Mouse (Mus musculus) liver, postnatal 0 days (tissue): ENCODE results near the gene Zfr2.

ENCODE experiments used
- CTCF ChIP-seq: sonication (generic); IDR thresholded peaks from 2 replicates; pipeline ENCODE4 v1.5.1; 2016; ENCODE audit warnings: antibody characterized with exemption, low read depth
- EP300 ChIP-seq: IDR thresholded peaks from 2 replicates; pipeline ENCODE4 v1.6.1; 2016; ENCODE audit warnings: antibody characterized with exemption, low read depth, mild to moderate bottlenecking

DNA sequence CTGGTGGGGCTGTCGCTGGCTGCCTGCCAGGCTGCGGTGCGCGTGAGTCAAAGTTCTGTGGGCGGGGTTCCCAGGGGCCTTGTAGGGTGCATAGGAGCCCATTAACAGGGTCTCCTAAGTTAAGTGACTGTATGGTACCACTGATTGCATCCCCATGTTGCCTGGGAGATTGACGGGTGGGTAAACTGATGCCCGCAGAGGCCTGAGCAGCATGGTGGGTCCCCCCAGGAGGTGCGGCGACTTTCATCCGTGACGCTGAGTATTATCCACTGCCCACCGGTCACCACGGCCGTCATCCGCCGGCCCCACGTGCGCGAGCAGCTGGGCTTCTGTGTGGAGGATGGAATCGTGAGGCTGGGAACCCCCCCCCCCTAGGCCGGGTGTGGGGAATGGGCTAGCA, 39.4 kb downstream of the Zfr2 start:
- no peak for TF ChIP-seq CTCF
- no peak for TF ChIP-seq EP300
